Mouse (Mus musculus) embryonic fibroblast, embryonic 13.5 days (primary cell): ENCODE measurements around the gene Fam107b. TPM values are rescaled to one million over a fixed set of nuclear protein-coding genes. Genes with fewer than 3 reads are reported as not detected.

Source experiments
- H3K27ac ChIP-seq: 2 replicates; pipeline ENCODE4 v1.5.1; 2012; ENCODE audit warnings: low read length, control low read depth, inconsistent platforms; ENCODE audit not compliant: insufficient read depth
- H3K4me1 ChIP-seq: 2 replicates; pipeline ENCODE4 v1.6.1; 2011; ENCODE audit warnings: low read length; ENCODE audit not compliant: control insufficient read depth, insufficient read depth
- H3K4me3 ChIP-seq: 2 replicates; pipeline ENCODE4 v1.5.1; 2011; ENCODE audit warnings: mild to moderate bottlenecking, control low read depth, low read length; ENCODE audit not compliant: insufficient read depth
- CTCF ChIP-seq: IDR thresholded peaks from 2 replicates; pipeline ENCODE4 v1.5.1; 2011; ENCODE audit warnings: mild to moderate bottlenecking, control low read depth, low read length, moderate library complexity, borderline replicate concordance; ENCODE audit not compliant: insufficient read depth
- POLR2A ChIP-seq: IDR thresholded peaks from 2 replicates; pipeline ENCODE4 v1.6.1; 2011; ENCODE audit warnings: low read depth, mild to moderate bottlenecking, control low read depth, low read length, moderate library complexity
- polyA plus RNA-seq: library from polyadenylated mRNA; stranded (reverse); fragments of >200 nt; gene quantifications from 2 replicates; pipeline ENCODE4 v1.2.4, GENCODE M21; 2011; ENCODE audit warnings: low read depth; ENCODE audit not compliant: missing spikeins, insufficient read length

Fam107b gene
- polyA plus RNA-seq, 1 experiment, result 34.4 TPM

DNA sequence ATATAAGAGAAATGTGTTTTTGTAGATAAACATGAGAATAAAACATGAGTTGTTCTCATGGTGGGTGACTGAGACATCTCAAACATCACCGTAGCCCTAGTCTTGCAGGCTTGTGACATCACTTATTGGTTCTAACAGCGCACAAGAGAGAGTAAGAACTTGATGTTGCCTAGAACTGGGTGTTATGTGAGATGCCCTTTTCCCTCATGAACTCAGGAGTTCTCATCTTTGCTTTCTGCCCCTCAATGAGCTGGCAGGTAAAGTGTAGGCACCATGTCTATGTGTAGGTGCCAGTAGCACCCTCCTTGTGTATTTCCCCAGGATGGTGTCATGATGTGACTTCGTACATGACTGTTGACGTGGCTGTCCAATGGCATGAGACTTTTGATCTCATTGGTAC, 157.8 kb downstream of the Fam107b start:
- Histone ChIP-seq H3K4me1 (peaks cover 20% of the 10 kb centered on the region), H3K27ac (no peak overlapping the region), H3K4me3 (no peak overlapping the region)
- TF ChIP-seq POLR2A (no peak), CTCF (no peak)

DNA sequence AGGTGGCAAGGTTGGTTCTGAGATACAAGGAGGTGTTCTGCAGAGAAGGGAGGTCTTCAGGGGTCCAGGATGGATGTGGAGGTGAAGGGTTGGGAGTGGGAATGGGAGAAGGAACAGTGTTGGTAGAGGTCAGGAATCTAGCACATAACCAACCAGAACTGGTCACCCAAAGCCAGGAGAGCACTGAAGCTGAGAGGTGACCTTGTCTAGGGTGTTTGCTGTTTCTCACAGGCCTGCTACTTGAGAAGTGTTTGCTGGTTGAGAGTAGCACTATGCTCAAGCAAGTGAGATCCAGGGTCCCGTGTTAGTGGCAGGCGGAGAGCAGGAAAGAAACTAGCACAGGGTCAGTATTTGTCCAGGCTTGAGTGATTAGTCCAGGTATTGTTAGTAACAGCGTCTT, 159.3 kb downstream of the Fam107b start:
- no peak overlapping the region for H3K27ac ChIP-seq
- TF ChIP-seq CTCF (no peak), POLR2A (no peak)
- peaks cover 15% of the 10 kb centered on the region for H3K4me1 ChIP-seq
- no peak overlapping the region for H3K4me3 ChIP-seq

DNA sequence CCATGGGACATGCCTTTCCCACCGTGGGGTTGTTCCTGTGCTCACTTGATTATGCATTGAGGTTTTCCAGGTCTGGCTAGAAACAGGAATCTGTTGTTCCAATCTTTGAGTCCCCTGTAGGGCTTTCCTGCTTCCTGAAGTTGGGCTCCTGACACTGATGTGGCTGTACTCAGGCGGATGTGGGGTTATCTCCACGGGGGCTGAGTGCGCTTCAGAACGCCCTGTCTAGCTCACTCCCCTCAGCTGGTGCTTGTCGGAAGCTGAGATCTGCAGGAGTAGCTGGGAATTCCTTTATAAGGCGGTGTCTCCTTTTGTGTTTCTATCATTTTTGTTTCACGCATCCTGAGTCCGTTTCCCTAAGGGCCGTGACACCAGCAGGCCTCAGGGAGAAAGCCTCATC, 160.5 kb downstream of the Fam107b start:
- Histone ChIP-seq H3K4me1 (peaks cover 14% of the 10 kb centered on the region), H3K27ac (no peak overlapping the region), H3K4me3 (no peak overlapping the region)
- no peak for TF ChIP-seq CTCF
- TF ChIP-seq POLR2A, result no peak

DNA sequence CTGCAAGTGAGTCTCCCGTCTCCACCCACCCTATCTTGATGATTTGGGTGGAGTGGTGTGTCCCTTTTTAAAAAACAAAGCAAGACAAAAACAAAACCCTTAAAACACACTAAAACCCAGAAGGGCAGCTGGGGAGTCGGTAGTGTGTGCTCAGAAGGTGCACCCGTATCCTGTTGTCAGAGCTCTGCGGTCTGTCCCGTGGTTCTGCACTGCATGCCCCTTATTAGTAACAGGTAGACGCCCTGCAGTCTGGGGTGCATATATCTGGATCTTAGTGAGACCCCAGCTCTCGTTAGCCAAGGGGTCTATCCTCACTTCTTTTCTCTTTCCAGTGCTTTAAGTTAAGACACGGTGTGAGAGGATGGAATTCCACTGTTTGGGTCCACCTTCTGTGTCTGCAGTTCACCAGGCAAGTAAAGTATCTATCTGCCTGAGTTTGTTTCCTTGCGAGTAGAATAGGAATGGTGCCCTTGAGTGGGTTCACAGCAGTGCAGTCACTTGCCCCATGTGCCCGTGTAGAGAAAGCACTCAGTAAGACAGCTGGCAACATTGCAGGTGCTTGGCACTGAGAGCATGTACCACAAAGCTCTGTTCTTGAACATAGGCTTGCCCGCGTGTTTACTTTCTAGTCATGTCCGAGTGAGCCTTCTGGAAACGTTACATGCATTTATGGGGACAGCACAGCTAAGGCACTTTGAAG, 161.2 kb downstream of the Fam107b start:
- Histone ChIP-seq H3K4me1 (peaks cover 15% of the 10 kb centered on the region), H3K4me3 (no peak overlapping the region), H3K27ac (no peak overlapping the region)
- TF ChIP-seq CTCF (no peak), POLR2A (no peak)

DNA sequence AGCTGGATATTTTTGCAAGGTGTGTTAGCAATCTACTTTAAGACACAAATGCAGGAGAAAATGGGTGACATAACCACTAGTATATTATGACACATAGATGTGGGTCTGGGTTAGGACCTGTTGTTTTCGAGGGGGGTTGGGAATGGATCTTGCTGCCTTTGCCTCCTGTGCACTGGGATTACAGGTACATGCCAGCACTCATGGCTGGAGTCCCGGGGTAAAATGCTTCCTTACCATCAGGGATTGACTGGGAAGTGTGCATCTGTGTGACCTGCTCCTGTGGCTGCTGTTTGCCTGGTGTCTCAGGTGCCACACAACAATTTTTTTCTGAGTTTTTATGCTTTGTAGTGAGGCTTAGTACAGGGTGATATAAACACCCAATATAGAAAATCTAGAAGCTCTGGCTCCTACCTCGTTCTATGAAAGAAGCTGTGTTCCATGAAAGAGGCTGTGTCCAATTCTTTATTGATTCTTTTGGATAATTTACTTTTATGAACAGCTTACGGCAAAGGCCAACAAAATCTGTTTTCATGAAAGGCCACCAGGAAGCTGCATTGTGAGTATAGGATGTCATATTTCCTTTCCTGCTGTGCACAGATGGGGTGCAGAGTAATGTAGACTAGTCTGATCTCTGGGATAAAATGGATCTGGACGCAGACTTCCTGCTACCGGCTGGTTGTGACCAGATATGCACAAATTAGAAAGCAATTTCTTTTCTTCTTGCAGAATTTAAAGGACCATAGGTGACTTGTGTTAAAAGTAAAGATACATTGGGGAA, 167.8 kb downstream of the Fam107b start:
- Histone ChIP-seq H3K4me1 (peaks cover 10% of the 10 kb centered on the region; the same call in 1 of the 2 replicates), H3K27ac (no peak overlapping the region)
- TF ChIP-seq POLR2A (no peak), CTCF (no peak)

DNA sequence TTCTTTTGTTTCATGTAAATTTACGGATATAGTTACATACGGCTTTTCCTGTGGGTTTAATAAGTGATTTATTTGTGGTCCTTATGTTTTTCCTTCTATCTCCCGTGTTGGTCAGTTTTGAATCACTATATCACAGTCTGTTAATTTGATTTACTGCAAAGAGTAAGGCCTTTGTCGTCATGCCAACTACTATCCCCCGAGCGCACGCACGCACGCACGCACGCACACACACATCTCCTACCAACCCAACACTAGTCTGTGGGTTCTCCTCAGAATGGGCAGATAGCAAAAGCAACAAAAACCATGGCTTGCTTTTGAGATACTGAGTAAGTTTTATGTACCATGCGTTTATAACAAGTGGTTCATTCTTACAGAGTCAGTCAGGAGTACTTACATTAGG, 168.4 kb downstream of the Fam107b start:
- H3K27ac ChIP-seq, result no peak overlapping the region
- TF ChIP-seq POLR2A, result no peak
- no peak for TF ChIP-seq CTCF
- peaks cover 10% of the 10 kb centered on the region; the same call in 1 of the 2 replicates for H3K4me1 ChIP-seq
- no peak overlapping the region for H3K4me3 ChIP-seq

More for the DNA sequence above, 167.8 kb downstream of the Fam107b start:
- H3K4me3 ChIP-seq, result no peak overlapping the region

DNA sequence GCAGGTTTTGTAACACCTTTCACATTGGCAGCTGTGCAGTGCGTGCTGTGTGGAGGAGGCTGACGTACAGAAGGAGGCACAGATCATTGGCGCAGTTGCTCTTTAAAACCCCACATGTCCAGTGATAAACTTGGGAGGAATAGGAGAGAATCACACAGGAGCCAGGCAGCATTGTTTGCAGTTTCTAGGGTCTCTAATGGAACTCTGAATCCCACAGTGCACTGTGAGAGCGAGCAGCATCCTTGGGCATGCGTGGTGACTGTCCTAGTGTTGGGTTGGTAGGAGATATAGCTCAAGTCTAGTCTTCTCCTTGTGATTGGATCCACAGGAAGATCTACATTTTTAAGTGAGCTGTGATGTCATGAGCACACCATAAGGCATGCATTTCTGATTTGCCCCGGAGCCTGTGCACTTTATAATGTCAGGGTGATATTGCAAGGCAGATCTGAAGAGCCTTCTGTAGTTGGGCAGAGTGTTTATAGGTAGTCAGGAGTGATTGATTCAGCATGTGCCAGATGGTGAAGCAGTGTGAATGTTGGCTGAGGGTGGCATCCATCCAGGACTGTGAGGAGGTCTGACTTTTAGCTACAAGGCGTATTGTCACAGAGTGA, 169.2 kb downstream of the Fam107b start:
- Histone ChIP-seq H3K4me1 (peaks cover 10% of the 10 kb centered on the region; the same call in 1 of the 2 replicates), H3K27ac (no peak overlapping the region), H3K4me3 (no peak overlapping the region)
- no peak for TF ChIP-seq CTCF
- TF ChIP-seq POLR2A, result no peak

DNA sequence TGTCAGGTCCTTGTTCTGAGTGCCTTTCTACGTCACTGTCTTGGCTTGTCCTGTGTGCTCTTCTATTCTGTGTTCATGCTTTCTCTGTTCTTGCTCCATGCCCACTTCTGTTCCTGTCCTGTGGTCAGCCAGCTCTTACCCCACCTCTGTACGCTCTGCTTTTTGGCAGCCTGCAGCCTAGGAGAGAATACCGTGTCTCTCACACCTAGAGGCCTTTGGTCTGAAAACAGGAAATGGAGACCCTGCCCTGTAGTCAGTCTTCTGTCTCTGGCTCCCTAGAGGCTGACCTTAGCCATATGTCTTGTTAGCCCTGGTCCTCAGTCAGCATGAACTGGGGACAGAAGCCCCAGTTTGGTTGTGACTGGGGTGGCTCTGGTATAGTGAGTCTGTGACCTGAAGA, 170.0 kb downstream of the Fam107b start:
- Histone ChIP-seq H3K4me1 (peaks cover 10% of the 10 kb centered on the region; the same call in 1 of the 2 replicates), H3K27ac (no peak overlapping the region), H3K4me3 (no peak overlapping the region)
- no peak for TF ChIP-seq POLR2A
- TF ChIP-seq CTCF, result no peak

DNA sequence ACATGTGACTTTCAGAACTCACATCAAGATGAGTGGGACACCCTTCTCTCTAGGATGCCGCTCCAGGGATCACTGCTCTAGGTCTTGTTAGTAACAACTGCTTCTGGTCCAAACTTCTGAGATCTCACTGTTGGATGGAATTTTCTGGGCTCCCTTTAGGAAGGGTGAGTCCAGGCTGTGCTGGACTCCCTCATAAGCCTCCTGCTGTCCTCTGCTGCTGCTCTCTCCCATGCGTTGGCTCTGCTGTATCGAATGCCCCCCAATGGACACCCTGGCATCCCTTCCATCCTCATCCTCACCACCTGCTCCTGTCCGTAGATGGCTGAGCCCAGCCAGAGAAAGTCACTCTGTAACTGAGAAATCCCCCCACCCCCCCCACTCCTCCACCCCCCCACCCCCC, 170.4 kb downstream of the Fam107b start:
- H3K4me1 ChIP-seq, result peaks cover 9% of the 10 kb centered on the region; the same call in 1 of the 2 replicates
- H3K4me3 ChIP-seq, result no peak overlapping the region
- TF ChIP-seq POLR2A, result no peak
- TF ChIP-seq CTCF, result no peak
- no peak overlapping the region for H3K27ac ChIP-seq
